Mouse (Mus musculus): ENCODE measurements around the gene Rabgap1l. TPM values are rescaled to one million over a fixed set of nuclear protein-coding genes. Genes with fewer than 3 reads are reported as not detected.

Gene Rabgap1l
- total RNA-seq (2021): 100 to 1,000 TPM; 241 to 255 TPM
- long read RNA-seq, experiment 1, full-length matches to known transcripts: 21 of 45 reads
- long read RNA-seq, experiment 1, partial matches to known transcripts: 3 of 45 reads
- long read RNA-seq, experiment 1, other reads (novel, unspliced or antisense): 21 of 45 reads
- long read RNA-seq, experiment 2, full-length matches to known transcripts: 23 of 45 reads
- long read RNA-seq, experiment 2, partial matches to known transcripts: 3 of 45 reads
- long read RNA-seq, experiment 2, other reads (novel, unspliced or antisense): 19 of 45 reads

DNA sequence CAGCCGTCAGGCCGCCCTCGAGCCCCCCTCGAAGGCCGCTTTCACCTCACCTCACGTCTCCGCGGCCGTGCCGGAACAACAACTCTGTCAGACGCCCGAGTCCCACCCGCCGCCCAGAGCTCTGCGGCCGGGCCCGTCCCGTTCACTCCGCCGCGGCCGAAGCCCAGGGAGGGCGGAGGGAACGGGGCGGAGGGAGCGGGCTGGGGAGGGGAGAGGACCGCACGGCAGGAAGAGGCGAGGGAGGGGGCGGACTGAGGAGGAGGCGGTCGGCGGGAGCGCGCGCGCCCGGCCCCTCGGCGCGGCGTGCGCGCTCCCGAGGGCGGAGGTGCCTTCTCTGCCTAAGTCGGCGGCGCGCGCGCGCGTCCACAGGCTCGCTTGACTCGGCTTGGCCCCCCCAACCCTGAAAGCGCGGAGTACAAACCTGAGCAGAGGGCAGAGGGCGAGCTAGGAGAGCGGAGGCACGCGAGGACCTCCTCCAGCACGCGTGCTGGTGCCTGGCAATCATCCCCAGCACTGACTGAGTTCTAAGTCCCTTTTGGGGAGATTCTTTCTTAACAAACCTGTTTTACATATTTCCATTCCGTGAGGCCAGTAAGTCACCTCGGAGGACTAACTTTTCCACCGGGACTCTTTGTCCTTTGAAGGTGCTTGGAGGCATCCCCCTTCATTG lies at the start of gene Rabgap1l:
TSS of gene Rabgap1l (minus strand) at position 526 of the 670 bp plus-strand sequence.
- Histone ChIP-seq H3K27ac (peak within 1 kb of the TSS; percentile 88), H3K4me3 (peak within 1 kb of the TSS; percentile 85)
- TF ChIP-seq CTCF (conservative IDR thresholded peaks at IDR 0.05): no peak
- peak; percentile 63 to 71 for DNase-seq (ENCODE audit: low spot score in 2 of 2)

GRCm38 (mm10) chr1:160842567-160842966 lies 49.6 kb upstream of the Rabgap1l start:
- no peak overlapping the region for H3K27ac ChIP-seq
- TF ChIP-seq CTCF (conservative IDR thresholded peaks at IDR 0.05): no peak
- no peak for DNase-seq (ENCODE audit: low spot score in 2 of 2)

DNA sequence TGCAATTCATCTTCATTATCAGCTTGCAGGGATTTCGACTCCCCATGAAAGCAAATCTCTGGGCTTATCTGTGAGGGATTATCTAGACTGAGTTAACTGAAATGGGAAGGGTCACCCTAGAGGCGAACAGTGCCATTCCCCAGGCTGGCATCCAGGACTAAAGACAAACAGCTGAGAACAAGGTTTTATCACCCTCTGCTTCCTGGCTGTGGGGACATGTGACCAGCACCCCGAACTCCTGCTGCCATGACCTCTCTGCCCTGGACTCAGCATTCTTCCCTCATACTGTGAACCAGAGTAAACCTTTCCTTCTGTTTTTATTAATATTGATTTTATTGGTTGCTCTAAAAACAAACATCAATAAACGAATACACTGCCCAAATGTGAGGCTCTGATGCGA lies 47.6 kb upstream of the Rabgap1l start:
- no peak for TF ChIP-seq CTCF (conservative IDR thresholded peaks at IDR 0.05)
- H3K27ac ChIP-seq: no peak overlapping the region
- H3K4me3 ChIP-seq: no peak overlapping the region
- no peak for DNase-seq (ENCODE audit: low spot score in 2 of 2)

More at GRCm38 (mm10) chr1:160842567-160842966, 49.6 kb upstream of the Rabgap1l start:
- H3K4me3 ChIP-seq: no peak overlapping the region

GRCm38 (mm10) chr1:160839095-160839494 lies 46.1 kb upstream of the Rabgap1l start:
- H3K27ac ChIP-seq: no peak overlapping the region
- no peak for DNase-seq (ENCODE audit: low spot score in 2 of 2)
- no peak overlapping the region for H3K4me3 ChIP-seq
- TF ChIP-seq CTCF (conservative IDR thresholded peaks at IDR 0.05): no peak

DNA sequence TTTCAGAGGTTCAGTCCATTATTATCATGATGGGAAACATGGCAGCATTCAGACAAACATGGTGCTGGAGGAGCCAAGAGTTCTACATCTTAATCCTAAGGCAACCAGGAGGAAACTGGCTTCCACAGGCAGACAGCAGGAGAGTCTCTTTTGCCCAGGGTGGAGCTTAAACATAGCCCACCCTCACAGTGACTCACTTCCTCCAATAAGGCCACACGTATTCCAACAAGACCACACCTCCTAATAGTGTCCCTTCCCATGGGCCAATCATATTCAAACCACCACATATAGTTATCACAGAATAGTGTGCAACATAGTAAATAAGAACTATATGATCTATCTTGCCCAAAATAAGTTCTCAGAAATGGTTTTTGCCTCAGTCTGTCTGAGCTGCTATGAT lies 41.4 kb upstream of the Rabgap1l start:
- no peak overlapping the region for H3K27ac ChIP-seq
- no peak for DNase-seq (ENCODE audit: low spot score in 2 of 2)
- no peak for TF ChIP-seq CTCF (conservative IDR thresholded peaks at IDR 0.05)
- H3K4me3 ChIP-seq: no peak overlapping the region

DNA sequence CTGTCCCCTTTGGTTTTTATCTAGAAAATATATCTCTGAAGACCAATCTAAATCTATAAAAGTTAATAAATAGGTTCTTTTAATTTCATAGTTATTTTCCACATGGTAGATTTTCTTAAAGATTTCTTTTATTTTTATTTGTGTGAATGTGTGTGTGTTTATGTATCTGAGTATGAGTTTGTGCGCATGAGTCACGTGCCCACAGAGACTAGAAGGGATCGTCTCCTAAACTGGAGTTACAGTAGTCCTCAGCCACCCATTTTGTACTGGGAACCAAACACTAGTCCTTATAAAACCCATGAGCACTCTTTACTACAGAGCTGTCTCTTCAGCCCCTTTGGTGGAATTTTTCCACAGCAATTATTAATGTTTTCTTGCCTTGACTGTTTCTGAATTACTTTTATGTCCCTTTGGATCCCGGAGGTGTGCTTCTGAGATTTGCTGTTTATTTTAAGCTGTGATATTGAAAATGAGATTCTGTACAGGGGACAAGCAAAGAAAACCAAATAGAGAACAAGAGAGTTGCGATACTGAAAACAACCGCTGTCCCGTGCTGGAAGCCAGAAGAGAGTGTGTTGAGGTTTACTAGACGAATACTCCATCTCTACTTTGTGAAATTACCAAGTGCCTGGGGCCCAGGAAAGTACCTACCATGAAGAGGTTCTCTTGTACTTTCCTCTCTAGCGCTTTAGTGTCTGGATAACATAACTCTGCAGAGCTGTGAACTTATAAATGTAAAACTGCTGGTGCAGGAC lies 39.4 kb upstream of the Rabgap1l start:
- TF ChIP-seq CTCF (conservative IDR thresholded peaks at IDR 0.05): no peak

GRCm38 (mm10) chr1:160830608-160831498 lies 37.8 kb upstream of the Rabgap1l start:
- Histone ChIP-seq H3K27ac (no peak overlapping the region), H3K4me3 (no peak overlapping the region)
- no peak for DNase-seq (ENCODE audit: low spot score in 2 of 2)
- no peak for TF ChIP-seq CTCF (conservative IDR thresholded peaks at IDR 0.05)

More for the DNA sequence above, 39.4 kb upstream of the Rabgap1l start:
- H3K27ac ChIP-seq: no peak overlapping the region
- H3K4me3 ChIP-seq: no peak overlapping the region
- DNase-seq (ENCODE audit: low spot score in 2 of 2): no peak

DNA sequence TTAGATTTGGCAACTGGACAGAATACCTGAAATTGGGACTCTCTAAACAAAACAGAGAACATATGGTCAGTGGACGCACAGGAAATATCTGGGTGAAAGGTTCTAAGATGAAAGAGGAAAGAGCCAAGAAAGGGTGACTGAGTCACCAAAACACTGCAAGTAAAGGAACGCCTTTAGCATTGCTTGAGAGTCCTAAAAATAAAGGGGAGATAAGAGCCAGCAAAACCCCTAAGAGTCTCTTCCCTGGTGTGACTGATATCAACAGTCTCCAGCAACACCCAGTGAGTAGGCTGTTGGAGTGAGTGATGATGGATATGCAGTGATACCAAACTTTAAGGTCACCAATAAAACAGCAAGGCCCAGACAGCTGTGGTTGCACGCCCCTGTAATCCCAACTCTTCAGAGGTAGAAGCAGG lies 32.4 kb upstream of the Rabgap1l start:
- H3K4me3 ChIP-seq: no peak overlapping the region
- TF ChIP-seq CTCF (conservative IDR thresholded peaks at IDR 0.05): no peak
- no peak overlapping the region for H3K27ac ChIP-seq
- DNase-seq (ENCODE audit: low spot score in 2 of 2): no peak

- Histone ChIP-seq H3K4me3 (no peak overlapping the region), H3K27ac (no peak overlapping the region)
- no peak for TF ChIP-seq CTCF (conservative IDR thresholded peaks at IDR 0.05)
- no peak for DNase-seq (ENCODE audit: low spot score in 2 of 2)
These were observed 30.6 kb upstream of the Rabgap1l start for GRCm38 (mm10) chr1:160823638-160824037.

DNA sequence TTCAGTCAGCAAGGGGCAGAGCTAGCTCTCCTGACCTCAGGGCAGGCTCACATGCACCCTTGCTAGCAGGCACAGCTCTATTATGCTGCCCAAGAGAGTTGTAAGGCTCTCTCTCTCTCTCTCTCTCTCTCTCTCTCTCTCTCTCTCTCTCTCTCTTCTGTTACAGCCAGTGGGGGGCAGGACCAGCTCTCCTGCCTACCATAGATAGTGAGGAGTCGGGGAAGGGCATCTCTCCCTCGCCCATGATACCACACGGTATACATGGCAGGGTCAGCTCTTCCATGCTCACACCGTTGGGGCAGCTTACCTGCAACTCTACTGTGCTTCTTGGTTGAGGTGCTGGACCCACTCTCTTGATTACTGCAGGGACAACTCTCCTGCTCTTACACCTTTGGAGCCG lies 21.2 kb upstream of the Rabgap1l start:
- no peak for TF ChIP-seq CTCF (conservative IDR thresholded peaks at IDR 0.05)
- no peak overlapping the region for H3K4me3 ChIP-seq
- no peak overlapping the region for H3K27ac ChIP-seq
- DNase-seq (ENCODE audit: low spot score in 2 of 2): no peak

- TF ChIP-seq CTCF (conservative IDR thresholded peaks at IDR 0.05): no peak
- no peak overlapping the region for H3K27ac ChIP-seq
- no peak for DNase-seq (ENCODE audit: low spot score in 2 of 2)
- H3K4me3 ChIP-seq: no peak overlapping the region
These were observed 19.4 kb upstream of the Rabgap1l start for GRCm38 (mm10) chr1:160812428-160812827.

DNA sequence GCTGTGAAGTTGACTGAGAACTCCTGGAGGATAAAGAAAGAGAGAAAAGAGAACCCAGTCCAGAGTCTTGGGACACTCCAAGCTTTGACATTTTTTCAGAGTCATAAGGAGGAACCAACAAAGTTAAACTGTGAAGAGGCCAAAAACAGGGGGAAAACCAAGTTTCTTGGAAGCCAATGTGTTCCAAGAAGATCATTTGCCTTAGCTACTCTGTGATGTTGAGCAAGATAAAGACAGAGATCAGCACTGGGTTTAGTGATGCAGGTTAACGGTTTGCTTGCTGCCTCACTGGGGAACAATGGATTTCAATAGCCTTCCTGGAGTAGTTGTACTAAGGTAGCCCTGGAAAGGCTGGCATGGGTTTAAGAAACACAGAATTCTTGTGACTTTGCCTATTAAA lies 18.9 kb upstream of the Rabgap1l start:
- H3K27ac ChIP-seq: no peak overlapping the region
- TF ChIP-seq CTCF (conservative IDR thresholded peaks at IDR 0.05): no peak

More for the DNA sequence above, 18.9 kb upstream of the Rabgap1l start:
- no peak for DNase-seq (ENCODE audit: low spot score in 2 of 2)
- no peak overlapping the region for H3K4me3 ChIP-seq
